26 mouse cellular contexts compared by ENCODE assay signal in the genomic region with DNA sequence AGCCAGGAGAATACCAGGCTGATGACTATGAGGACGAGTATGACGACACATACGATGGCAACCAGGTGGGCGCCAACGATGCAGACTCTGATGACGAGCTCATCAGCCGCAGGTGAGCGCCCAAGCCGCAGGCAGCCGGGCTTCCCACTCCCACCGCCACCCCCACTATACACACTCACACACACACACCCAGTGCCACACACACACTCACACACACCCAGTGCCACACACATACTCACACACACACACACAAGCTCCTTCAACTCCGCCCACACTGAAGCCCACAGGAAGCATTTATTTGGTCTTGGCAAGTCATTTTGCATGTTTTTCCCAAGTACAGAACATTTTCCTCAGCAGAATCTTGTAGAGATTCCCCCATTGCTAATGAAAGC. TPM values are rescaled to one million over a fixed set of nuclear protein-coding genes. Genes with fewer than 3 reads are reported as not detected.
DNase-seq lines count a peak whose midpoint lies in the region; ATAC-seq and TF ChIP-seq lines count a peak whose summit lies in the region.
"Had no signal": no experiment of that assay in that cellular context is flagged by ENCODE, and none has a peak within 500 bp of the region (broad histone marks: within the 10 kb centered on the region; RNA-seq: fewer than 3 reads in every experiment).

No protein-coding gene starts in this region.

- peaks cover 15% of the 10 kb centered on the region for H3K4me1 ChIP-seq in embryonic facial prominence, embryonic 12.5 days
- peaks cover 19% of the 10 kb centered on the region for H3K4me1 ChIP-seq in embryonic facial prominence, embryonic 10.5 days
- peaks cover 20% of the 10 kb centered on the region for H3K4me1 ChIP-seq in embryonic facial prominence, embryonic 15.5 days
- peaks cover 11% of the 10 kb centered on the region; the same call in 1 of the 2 replicates for H3K4me1 ChIP-seq in neural tube, embryonic 15.5 days
- H3K4me1 ChIP-seq in heart, embryonic 11.5 days (ENCODE audit: control insufficient read depth, insufficient read depth, low read length): peaks cover 7% of the 10 kb centered on the region; the same call in 1 of the 2 replicates

- H3K9me3 ChIP-seq in embryonic facial prominence, embryonic 12.5 days: no peaks in the 10 kb centered on the region
- H3K9me3 ChIP-seq in embryonic facial prominence, embryonic 10.5 days: no peaks in the 10 kb centered on the region
- H3K9me3 ChIP-seq in embryonic facial prominence, embryonic 15.5 days (replicated peaks): no peaks in the 10 kb centered on the region
- no peaks in the 10 kb centered on the region for H3K9me3 ChIP-seq in neural tube, embryonic 15.5 days (replicated peaks)
- H3K9me3 ChIP-seq in heart, embryonic 11.5 days (replicated peaks; ENCODE audit: control insufficient read depth, low read length): no peaks in the 10 kb centered on the region
- H3K9me3 ChIP-seq: G1E; hindbrain, embryonic 12.5 days had no signal

- no peak overlapping the region for H3K9ac ChIP-seq in embryonic facial prominence, embryonic 12.5 days
- no peak overlapping the region for H3K9ac ChIP-seq in embryonic facial prominence, embryonic 15.5 days
- no peak overlapping the region for H3K9ac ChIP-seq in neural tube, embryonic 15.5 days (replicated peaks)
- no peak overlapping the region for H3K9ac ChIP-seq in heart, embryonic 11.5 days (ENCODE audit: low read depth, low read length)
- H3K9ac ChIP-seq: hindbrain, embryonic 12.5 days; lung, embryonic 14.5 days had no signal

- WGBS in embryonic facial prominence, embryonic 12.5 days: 87% methylated on average over 12 of the region's 12 CpGs
- WGBS in embryonic facial prominence, embryonic 10.5 days: 91% methylated on average over 12 of the region's 12 CpGs
- WGBS in embryonic facial prominence, embryonic 15.5 days: 79% methylated on average over 12 of the region's 12 CpGs
- WGBS in neural tube, embryonic 15.5 days: 85% methylated on average over 12 of the region's 12 CpGs
- WGBS in heart, embryonic 11.5 days (ENCODE audit: insufficient replicate concordance): 90% methylated on average over 12 of the region's 12 CpGs

- no peak for DNase-seq in embryonic facial prominence, embryonic 10.5 days (ENCODE audit: low spot score)
- DNase-seq in left cerebral cortex, adult 2 months (ENCODE audit: extremely low spot score in 1 of 2, low spot score in 2 of 2): peak; percentile 25 to 51
- no peak for DNase-seq in left cerebral cortex, postnatal 4 days
- DNase-seq in heart, postnatal 36 days: no peak
- DNase-seq: cerebellum, adult 9-10 months; gastrocnemius, postnatal 10 days; heart, adult 2 months; kidney, adult 9 months; lung, embryonic 14.5 days; thymus, postnatal 4 days had no signal

- H3K27me3 ChIP-seq in embryonic facial prominence, embryonic 12.5 days: no peaks in the 10 kb centered on the region
- no peaks in the 10 kb centered on the region for H3K27me3 ChIP-seq in embryonic facial prominence, embryonic 10.5 days (replicated peaks; ENCODE audit: low read depth, poor library complexity, severe bottlenecking)
- H3K27me3 ChIP-seq in embryonic facial prominence, embryonic 15.5 days: no peaks in the 10 kb centered on the region
- no peaks in the 10 kb centered on the region for H3K27me3 ChIP-seq in neural tube, embryonic 15.5 days (replicated peaks)
- H3K27me3 ChIP-seq in heart, embryonic 11.5 days (ENCODE audit: control insufficient read depth, insufficient read depth, low read length): no peaks in the 10 kb centered on the region
- H3K27me3 ChIP-seq: hindbrain, embryonic 12.5 days had no signal

- intact Hi-C loops in left cerebral cortex, adult 2 months (cut with DNase I): no loop called here
- intact Hi-C loops in left cerebral cortex, postnatal 4 days (cut with DNase I): no loop called here
- intact Hi-C loops in heart, postnatal 36 days (cut with DNase I): no loop called here

- H3K4me2 ChIP-seq in embryonic facial prominence, embryonic 12.5 days (replicated peaks): no peak overlapping the region
- H3K4me2 ChIP-seq in embryonic facial prominence, embryonic 15.5 days (replicated peaks): no peak overlapping the region
- H3K4me2 ChIP-seq in neural tube, embryonic 15.5 days: no peak overlapping the region
- H3K4me2 ChIP-seq in heart, embryonic 11.5 days: no peak overlapping the region
- H3K4me2 ChIP-seq: hindbrain, embryonic 12.5 days; lung, embryonic 14.5 days; midbrain, embryonic 11.5 days had no signal

- H3K36me3 ChIP-seq in embryonic facial prominence, embryonic 12.5 days: peaks cover 72% of the 10 kb centered on the region
- peaks cover 89% of the 10 kb centered on the region for H3K36me3 ChIP-seq in embryonic facial prominence, embryonic 10.5 days (replicated peaks)
- peaks cover 51% of the 10 kb centered on the region for H3K36me3 ChIP-seq in embryonic facial prominence, embryonic 15.5 days
- H3K36me3 ChIP-seq in neural tube, embryonic 15.5 days: peaks cover 63% of the 10 kb centered on the region
- peaks cover 26% of the 10 kb centered on the region for H3K36me3 ChIP-seq in heart, embryonic 11.5 days (ENCODE audit: control insufficient read depth, insufficient read depth, low read length)

- ATAC-seq in embryonic facial prominence, embryonic 12.5 days (ENCODE audit: insufficient number of reproducible peaks, insufficient read depth, low FRiP score, low TSS enrichment): no peak
- no peak for ATAC-seq in embryonic facial prominence, embryonic 15.5 days (ENCODE audit: insufficient number of reproducible peaks, low FRiP score, low TSS enrichment, low read depth)
- 0 out of 2 replicates have a peak, but pooled peaks have one; percentile 13 for ATAC-seq in neural tube, embryonic 15.5 days (ENCODE audit: low FRiP score)
- no peak for ATAC-seq in heart, embryonic 11.5 days (replicated peaks; ENCODE audit: insufficient number of reproducible peaks, low FRiP score, low TSS enrichment)
- ATAC-seq: CD4-positive, CD25-positive, alpha-beta regulatory T cell, adult 4 months; forebrain, embryonic 16.5 days; inflammation-experienced regulatory T-cells, adult 6 months had no signal

- H3K27ac ChIP-seq in embryonic facial prominence, embryonic 12.5 days: peak overlapping the region; percentile 42
- H3K27ac ChIP-seq in embryonic facial prominence, embryonic 10.5 days (replicated peaks): no peak overlapping the region
- H3K27ac ChIP-seq in left cerebral cortex, adult 2 months: peak overlapping the region; percentile 88
- H3K27ac ChIP-seq in embryonic facial prominence, embryonic 15.5 days (replicated peaks): peak overlapping the region; percentile 82
- H3K27ac ChIP-seq in neural tube, embryonic 15.5 days (replicated peaks): peak overlapping the region; percentile 38
- no peak overlapping the region for H3K27ac ChIP-seq in heart, embryonic 11.5 days (ENCODE audit: low read depth, low read length)
- H3K27ac ChIP-seq: heart, adult 2 months; hindbrain, embryonic 12.5 days; macrophage had no signal

- TF ChIP-seq CTCF in left cerebral cortex, adult 2 months (IDR thresholded peaks at IDR 0.05): no peak

- H3K4me3 ChIP-seq in embryonic facial prominence, embryonic 12.5 days: no peak overlapping the region
- H3K4me3 ChIP-seq in embryonic facial prominence, embryonic 10.5 days: no peak overlapping the region
- no peak overlapping the region for H3K4me3 ChIP-seq in left cerebral cortex, adult 2 months
- no peak overlapping the region for H3K4me3 ChIP-seq in embryonic facial prominence, embryonic 15.5 days (replicated peaks)
- no peak overlapping the region for H3K4me3 ChIP-seq in neural tube, embryonic 15.5 days (replicated peaks)
- no peak overlapping the region for H3K4me3 ChIP-seq in heart, embryonic 11.5 days (ENCODE audit: low read depth, low read length)
- H3K4me3 ChIP-seq: erythroblast, embryonic 14.5 days; heart, adult 2 months; hindbrain, embryonic 12.5 days had no signal

RNA-seq across cellular contexts. Expression of gene Uqcr10, which starts 24.7 kb away (rescaled TPM):
- 641 and 685 TPM in 2 replicates for polyA plus RNA-seq in embryonic facial prominence, embryonic 12.5 days (2016; fragmentation: Nextera tagmentation; extraction: Ambion mirVana)
- polyA plus RNA-seq in embryonic facial prominence, embryonic 10.5 days (2016; fragmentation: Nextera tagmentation; extraction: Ambion mirVana): 661 and 685 TPM in 2 replicates
- 100 to 1,000 TPM; 362 to 374 TPM for total RNA-seq in left cerebral cortex, adult 2 months (2021)
- total RNA-seq in left cerebral cortex, postnatal 4 days (2021): 100 to 1,000 TPM; 253 to 282 TPM
- polyA plus RNA-seq in embryonic facial prominence, embryonic 15.5 days (2015; fragmentation: Nextera tagmentation; extraction: Ambion mirVana): 734 and 735 TPM in 2 replicates
- 722 and 793 TPM in 2 replicates for polyA plus RNA-seq in neural tube, embryonic 15.5 days (2015; fragmentation: Nextera tagmentation; extraction: Ambion mirVana)
- polyA plus RNA-seq in heart, embryonic 11.5 days (2014; fragmentation: Nextera tagmentation; extraction: Ambion mirVana): 1,482 and 1,490 TPM in 2 replicates
- total RNA-seq in heart, postnatal 36 days (2021): 1,000 to 10,000 TPM; 1,571 to 1,600 TPM

RNA-seq across cellular contexts. Expression of gene Zmat5, which starts 25.0 kb away (rescaled TPM):
- 60.7 and 65.3 TPM in 2 replicates for polyA plus RNA-seq in embryonic facial prominence, embryonic 12.5 days (2016; fragmentation: Nextera tagmentation; extraction: Ambion mirVana)
- 75.4 and 82.4 TPM in 2 replicates for polyA plus RNA-seq in embryonic facial prominence, embryonic 10.5 days (2016; fragmentation: Nextera tagmentation; extraction: Ambion mirVana)
- 10 to 100 TPM; 31.1 to 33.9 TPM for total RNA-seq in left cerebral cortex, adult 2 months (2021)
- total RNA-seq in left cerebral cortex, postnatal 4 days (2021): 10 to 100 TPM; 24.9 to 31.3 TPM
- 62.8 and 67.1 TPM in 2 replicates for polyA plus RNA-seq in embryonic facial prominence, embryonic 15.5 days (2015; fragmentation: Nextera tagmentation; extraction: Ambion mirVana)
- polyA plus RNA-seq in neural tube, embryonic 15.5 days (2015; fragmentation: Nextera tagmentation; extraction: Ambion mirVana): 60.9 and 65.3 TPM in 2 replicates
- 50.1 and 55.8 TPM in 2 replicates for polyA plus RNA-seq in heart, embryonic 11.5 days (2014; fragmentation: Nextera tagmentation; extraction: Ambion mirVana)
- 10 to 100 TPM; 24.5 to 24.9 TPM for total RNA-seq in heart, postnatal 36 days (2021)

RNA-seq across cellular contexts. Expression of gene Ascc2, which starts 41.9 kb away (rescaled TPM):
- polyA plus RNA-seq in embryonic facial prominence, embryonic 12.5 days (2016; fragmentation: Nextera tagmentation; extraction: Ambion mirVana): 38.8 and 40.1 TPM in 2 replicates
- polyA plus RNA-seq in embryonic facial prominence, embryonic 10.5 days (2016; fragmentation: Nextera tagmentation; extraction: Ambion mirVana): 42.2 and 43.0 TPM in 2 replicates
- total RNA-seq in left cerebral cortex, adult 2 months (2021): 10 to 100 TPM; 18.7 to 21.3 TPM
- total RNA-seq in left cerebral cortex, postnatal 4 days (2021): 10 to 100 TPM; 27.3 to 28.3 TPM
- polyA plus RNA-seq in embryonic facial prominence, embryonic 15.5 days (2015; fragmentation: Nextera tagmentation; extraction: Ambion mirVana): 29.3 and 33.3 TPM in 2 replicates
- 19.3 and 22.5 TPM in 2 replicates for polyA plus RNA-seq in neural tube, embryonic 15.5 days (2015; fragmentation: Nextera tagmentation; extraction: Ambion mirVana)
- polyA plus RNA-seq in heart, embryonic 11.5 days (2014; fragmentation: Nextera tagmentation; extraction: Ambion mirVana): 28.4 and 29.0 TPM in 2 replicates
- total RNA-seq in heart, postnatal 36 days (2021): 10 to 100 TPM; 14.9 to 15.3 TPM

RNA-seq across cellular contexts. Expression of gene Gm11032, which starts 59.6 kb away (rescaled TPM):
- not detected in 2 replicates for polyA plus RNA-seq in embryonic facial prominence, embryonic 12.5 days (2016; fragmentation: Nextera tagmentation; extraction: Ambion mirVana)
- polyA plus RNA-seq in embryonic facial prominence, embryonic 10.5 days (2016; fragmentation: Nextera tagmentation; extraction: Ambion mirVana): not detected in 2 replicates
- total RNA-seq in left cerebral cortex, adult 2 months (2021): not detected
- not detected for total RNA-seq in left cerebral cortex, postnatal 4 days (2021)
- polyA plus RNA-seq in embryonic facial prominence, embryonic 15.5 days (2015; fragmentation: Nextera tagmentation; extraction: Ambion mirVana): not detected in 2 replicates
- not detected in 2 replicates for polyA plus RNA-seq in neural tube, embryonic 15.5 days (2015; fragmentation: Nextera tagmentation; extraction: Ambion mirVana)
- not detected in 2 replicates for polyA plus RNA-seq in heart, embryonic 11.5 days (2014; fragmentation: Nextera tagmentation; extraction: Ambion mirVana)
- total RNA-seq in heart, postnatal 36 days (2021): not detected
- total RNA-seq: adrenal gland, postnatal 4 days; G1E; gastrocnemius, postnatal 10 days; heart, adult 2 months had no signal
- polyA plus RNA-seq: CD4-positive, CD25-positive, alpha-beta regulatory T cell, adult 4 months; erythroblast, embryonic 14.5 days; forebrain, embryonic 16.5 days; G1E; heart, adult 2 months; heart, postnatal 0 days; hindbrain, embryonic 12.5 days; inflammation-experienced regulatory T-cells, adult 6 months; large intestine, adult 2 months; limb, embryonic 14.5 days; lung, embryonic 14.5 days; macrophage; midbrain, embryonic 11.5 days had no signal

Comparison
In these comparisons a context has a peak if more than half of its experiments do, and no peak if none do; other contexts are left out.
1. H3K27ac ChIP-seq: peak in embryonic facial prominence, embryonic 12.5 days (single experiment), left cerebral cortex, adult 2 months (single experiment), embryonic facial prominence, embryonic 15.5 days (single experiment) and neural tube, embryonic 15.5 days (single experiment); none in embryonic facial prominence, embryonic 10.5 days (single experiment) and heart, embryonic 11.5 days (single experiment).
2. DNase-seq: peak in left cerebral cortex, adult 2 months (2 of 2); none in embryonic facial prominence, embryonic 10.5 days (single experiment), left cerebral cortex, postnatal 4 days (single experiment) and heart, postnatal 36 days (0 of 2).